Mouse (Mus musculus) gastrocnemius, postnatal 25 days (tissue): ENCODE measurements around the gene Haao. TPM values are rescaled to one million over a fixed set of nuclear protein-coding genes. Genes with fewer than 3 reads are reported as not detected.

Source experiments
- DNase-seq: peaks from one replicate; pipeline ENCODE4 v3.0.0; 2022
- long read RNA-seq, 2 experiments: library from polyadenylated mRNA; stranded (forward); transcript quantifications; one replicate each; pipeline ENCODE4 v2.0.0; 2021
- total RNA-seq, 2 experiments: library from RNA; stranded (reverse); gene quantifications; 1 replicate in 1 of 2; 2 replicates in 1 of 2; pipeline ENCODE4 v1.2.3; 2021

Gene Haao
- total RNA-seq: not detected
- long read RNA-seq, experiment 1: 0 reads
- long read RNA-seq, experiment 2: 0 reads

DNA sequence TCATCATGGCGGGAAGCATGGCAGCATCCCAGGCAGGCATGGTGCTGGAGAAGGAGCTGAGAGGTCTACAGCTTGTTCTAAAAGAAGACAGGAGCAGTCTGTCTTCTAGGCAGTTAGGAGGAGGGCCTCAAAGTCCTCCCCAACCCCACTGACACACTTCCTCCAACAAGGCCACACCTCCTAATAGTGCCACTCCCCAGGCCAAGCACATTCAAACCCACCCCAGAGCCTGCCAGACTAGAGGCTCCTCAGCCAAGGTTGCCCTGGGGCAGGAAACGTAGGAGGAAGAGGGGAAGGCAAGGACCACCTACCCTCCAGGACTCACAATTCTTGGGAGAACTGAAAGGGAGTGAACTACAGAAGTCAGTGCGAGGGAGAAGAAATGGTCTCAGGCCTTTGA is at the start of gene Haao:
Gene Haao, minus strand, starts transcription at position 149 of the 400 bp plus-strand sequence.
- DNase-seq: no peak

DNA sequence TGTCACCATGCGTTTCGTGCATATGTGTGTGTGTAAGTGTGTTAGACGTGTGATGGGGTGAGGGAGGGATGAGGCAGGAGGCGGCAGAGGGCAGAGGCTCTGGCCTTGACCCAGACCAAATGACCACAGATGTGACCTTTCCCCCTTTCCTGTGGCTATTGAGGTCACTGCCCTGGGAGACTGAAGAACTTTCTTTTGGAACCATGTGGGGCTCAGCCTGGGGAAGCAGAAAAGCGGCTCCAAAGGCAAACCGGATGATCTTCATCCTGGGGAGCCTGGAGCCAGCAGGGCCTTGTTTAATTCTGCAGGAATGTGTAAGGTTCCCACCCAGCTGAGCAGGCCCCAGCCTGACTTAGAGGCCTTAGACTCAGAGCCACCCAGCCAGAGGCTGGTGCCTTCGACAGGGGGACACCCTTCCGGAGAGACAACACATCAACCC is 49.6 kb upstream of the Haao start:
- peak; percentile 56 for DNase-seq

DNA sequence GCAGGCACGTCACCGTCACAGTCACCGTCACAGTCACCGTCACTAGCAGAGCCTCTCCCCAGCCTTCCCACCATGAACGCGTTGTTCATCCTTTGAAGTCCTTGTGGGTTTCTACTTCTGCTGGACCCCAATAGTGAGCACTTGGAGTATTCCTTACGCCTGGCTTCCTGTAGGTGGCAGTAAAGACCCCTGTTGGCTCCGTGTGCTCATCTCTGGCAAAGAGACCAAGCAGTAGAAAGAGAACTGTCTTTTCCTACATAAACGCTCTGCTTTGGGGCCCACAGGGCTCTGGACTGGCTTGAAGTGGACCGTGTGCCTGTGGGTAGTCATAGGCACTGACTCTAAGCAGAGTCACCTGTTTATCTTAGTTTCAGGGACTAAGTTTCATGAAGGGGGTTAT is 49.0 kb upstream of the Haao start:
- no peak for DNase-seq

DNA sequence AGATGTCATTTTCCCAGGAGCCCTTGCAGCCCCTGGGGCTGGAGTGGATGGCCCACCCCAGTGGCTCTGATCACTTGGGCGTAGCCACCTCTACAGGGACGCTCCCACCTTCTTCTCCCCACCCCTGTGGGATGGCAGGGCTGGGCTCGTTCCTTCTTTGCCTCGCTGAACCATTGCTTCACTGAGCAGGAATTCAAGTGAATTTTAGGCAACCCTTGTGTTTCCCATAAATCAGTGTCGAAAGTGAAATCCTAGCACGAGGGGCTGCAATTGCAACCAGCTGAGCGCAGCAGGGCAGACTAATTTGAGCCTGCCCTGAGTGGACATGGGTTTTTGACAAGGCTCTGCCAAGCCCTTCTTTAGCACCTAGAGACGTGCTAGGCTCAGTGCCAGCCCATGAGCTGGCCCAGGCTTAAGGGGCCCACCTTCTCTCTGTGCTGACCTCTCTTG is 47.6 kb upstream of the Haao start:
- peak; percentile 54 for DNase-seq

DNA sequence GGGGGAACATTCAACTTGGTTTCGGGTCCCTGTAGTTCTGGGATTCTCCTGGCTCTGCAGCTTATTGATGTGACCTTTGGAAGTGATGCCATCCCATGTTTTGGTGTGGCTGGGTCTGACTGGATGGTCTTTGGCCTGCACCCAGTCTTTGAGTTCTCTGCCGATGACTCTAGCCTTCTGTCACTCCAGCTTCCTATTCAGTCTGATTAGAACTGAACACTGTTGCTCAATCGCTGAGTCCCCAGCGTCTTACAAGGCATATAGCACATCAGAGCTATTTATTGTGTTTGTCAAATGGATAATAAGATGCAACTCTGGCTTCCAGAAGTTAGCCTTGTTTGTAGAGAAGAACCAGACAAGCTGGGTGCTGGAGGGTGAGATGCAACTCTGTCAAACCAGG is 45.4 kb upstream of the Haao start:
- no peak for DNase-seq

DNA sequence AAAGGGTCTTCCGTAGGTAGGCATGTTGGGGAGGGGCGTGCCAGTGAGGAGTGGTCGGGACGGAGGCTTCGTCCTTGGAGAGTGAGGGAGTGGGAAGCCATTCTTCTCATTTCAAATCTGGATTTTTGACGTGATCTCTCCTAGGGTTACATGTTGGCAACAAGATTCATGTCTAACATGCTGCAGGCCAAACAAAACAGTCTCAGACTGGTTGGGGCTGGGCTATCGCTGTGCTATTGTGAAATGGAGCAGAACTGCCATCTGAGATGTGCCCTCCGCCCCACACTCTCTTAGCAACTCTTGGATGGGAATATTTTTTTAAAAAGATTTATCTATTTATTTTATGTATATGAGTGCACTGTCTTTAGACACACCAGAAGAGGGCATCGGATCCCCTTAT is 44.1 kb upstream of the Haao start:
- no peak for DNase-seq

DNA sequence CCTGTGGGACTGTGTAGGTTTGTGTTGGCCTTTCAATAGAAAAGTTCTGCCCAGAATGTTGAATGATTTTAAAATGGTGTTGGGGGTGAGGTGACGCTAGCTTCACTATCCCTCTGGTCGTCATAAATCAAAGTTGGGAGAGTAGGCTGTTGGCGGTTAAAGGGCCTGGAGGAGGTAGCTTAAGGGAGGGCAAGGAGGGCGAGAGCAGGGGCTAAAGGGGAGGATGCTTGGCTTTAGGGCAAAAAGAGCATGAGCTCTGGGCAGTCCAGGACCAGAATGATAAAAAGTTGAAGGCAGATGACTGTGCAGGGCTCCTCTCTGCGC is 42.6 kb upstream of the Haao start:
- DNase-seq: no peak

DNA sequence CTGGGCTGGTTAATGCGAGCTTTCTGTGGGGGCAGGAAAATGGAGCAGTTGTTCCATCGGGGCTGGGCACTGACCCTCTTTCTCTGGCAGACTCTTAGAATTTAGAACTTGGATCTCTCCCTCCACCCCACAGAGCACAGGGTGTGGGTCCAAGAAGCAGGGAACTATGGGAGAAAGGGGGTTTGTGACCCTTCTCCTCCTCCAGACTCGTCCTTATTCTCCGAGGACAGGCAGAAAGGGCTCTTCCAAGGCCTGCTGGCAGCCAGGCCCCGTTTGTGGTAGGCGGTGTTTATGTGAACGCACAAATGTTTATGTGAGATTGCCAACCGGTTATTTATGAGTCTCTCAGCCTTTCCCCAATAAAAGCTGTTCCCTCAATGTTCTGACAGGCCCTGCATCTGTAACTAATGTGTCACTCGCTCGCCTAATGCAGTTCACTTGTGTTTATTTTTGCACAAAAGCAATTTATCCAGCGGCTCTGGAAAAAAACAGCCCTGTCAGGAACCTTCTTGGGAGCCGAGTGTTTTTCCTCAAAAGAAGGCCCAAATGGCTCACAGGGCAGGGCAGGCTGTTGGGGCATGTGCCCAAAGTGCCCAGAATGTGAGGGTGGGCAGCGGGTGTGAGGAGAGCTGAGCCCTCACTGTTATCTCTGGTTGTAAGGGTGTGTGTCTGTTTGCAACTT is 42.1 kb upstream of the Haao start:
- peak; percentile 58 for DNase-seq

DNA sequence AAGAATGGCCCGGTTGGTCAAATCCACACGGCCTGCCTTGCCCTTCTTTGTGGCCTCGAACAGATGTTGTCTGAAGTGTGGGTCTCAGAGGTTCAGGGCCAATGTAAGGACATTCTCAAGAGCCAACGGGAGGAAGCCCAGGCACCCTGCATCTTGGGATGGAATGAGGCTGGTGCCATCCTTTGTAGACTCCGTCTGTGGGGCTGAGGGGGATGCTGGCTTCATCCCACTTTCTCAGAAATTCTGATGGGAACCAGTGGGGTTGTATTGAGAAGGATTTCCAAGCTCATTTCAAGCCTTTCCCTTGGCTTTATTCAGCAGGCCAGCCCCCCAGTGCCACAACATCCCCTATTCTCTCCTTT is 41.5 kb upstream of the Haao start:
- DNase-seq: no peak

DNA sequence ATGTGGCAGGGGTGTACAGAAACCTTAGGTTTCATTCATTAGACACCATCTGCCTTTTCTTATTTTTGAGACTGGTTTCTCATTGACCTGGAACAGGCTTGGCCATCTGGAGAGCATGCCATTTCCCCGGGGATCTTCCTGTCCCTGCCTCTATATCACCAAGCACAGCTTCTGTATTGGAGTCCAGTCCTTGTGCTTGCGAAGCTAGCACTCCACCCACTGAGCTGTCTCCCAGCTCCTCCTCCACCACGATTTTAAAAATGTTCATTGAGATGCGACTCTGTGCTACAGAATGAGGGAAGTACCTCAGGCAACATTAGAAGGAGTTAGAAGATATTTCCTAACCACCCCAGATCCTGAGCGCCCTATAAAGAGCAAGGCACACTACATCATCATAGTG is 39.5 kb upstream of the Haao start:
- no peak for DNase-seq

DNA sequence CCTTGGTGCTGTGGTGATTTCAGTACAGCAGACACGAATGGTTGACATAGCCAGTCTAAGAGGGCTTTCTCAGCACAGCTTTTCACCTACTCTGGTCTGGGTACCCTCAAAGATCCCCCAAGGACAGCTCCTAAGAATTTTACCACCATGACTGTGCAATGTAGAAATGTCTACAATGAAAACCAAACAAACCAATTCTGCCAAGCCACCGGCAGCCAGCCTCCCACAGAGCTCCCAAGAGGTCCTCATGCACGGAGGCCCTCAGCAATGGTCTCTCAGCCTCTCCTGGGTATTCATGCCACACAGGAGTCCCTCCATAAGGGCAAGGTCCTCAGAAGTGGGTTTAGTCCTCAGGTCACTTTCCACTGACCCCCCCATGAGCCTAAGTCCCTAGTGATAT is 38.6 kb upstream of the Haao start:
- DNase-seq: no peak

DNA sequence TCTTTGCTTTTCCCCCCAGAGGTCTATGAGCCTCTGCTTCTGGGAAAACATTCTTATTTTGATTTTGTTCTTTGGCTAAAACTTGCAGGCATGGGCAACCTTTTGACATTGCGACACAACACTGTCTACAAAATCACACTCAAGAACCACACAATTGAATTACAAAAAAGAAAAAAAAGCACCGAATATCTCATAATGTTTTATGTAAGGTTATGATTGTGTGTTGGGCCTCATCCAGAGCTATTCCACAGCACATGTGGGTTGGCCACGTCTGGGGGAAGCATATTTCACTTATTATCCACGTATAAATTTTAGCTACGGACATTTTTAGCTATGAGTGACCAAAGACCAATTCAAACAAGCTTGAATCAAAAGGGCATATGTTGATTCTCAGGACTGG is 38.0 kb upstream of the Haao start:
- no peak for DNase-seq

DNA sequence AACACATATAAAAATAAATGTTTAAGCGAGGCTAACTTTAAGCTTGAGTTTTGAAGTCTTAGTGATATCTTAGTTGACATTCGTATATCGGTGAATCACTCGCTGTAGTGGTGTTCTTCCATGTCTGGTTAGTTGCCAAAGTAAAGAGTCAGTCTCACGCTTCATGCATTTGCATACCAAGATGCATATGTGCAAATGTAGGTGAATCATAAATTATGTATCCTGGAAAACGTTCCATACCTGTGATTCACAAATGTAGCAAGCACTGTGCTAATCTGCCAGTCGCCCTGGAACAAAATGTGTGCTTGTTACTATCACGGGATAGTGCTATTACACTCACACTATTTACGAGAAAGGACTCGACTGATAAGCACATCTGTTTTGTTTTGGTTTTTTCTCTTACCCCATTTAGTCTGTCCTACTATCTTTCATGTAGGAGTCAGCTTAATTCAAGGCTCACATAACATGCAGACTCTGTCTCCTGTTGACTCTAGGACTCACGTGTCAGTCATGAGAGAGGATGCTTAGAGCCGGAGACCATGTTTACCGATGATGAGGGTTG is 37.3 kb upstream of the Haao start:
- no peak for DNase-seq

DNA sequence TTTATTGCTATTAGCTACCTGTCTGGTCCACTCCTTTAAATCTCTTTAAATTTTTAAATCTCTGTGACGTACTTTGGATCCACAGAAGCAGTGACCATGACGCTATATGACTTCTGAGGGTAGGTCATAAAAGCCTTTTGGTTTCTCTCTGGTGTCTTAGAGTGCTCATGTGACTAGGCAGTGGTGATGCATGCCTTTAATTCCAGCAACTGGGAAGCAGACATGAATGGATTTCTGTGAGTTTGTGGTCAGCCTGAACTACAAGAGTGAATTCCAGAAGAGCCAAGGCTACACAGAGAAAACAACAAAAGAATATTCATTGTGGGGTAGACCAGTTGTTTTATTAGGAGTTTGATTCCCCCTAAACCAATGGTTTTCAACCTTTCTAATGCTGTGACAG is 35.0 kb upstream of the Haao start:
- no peak for DNase-seq

DNA sequence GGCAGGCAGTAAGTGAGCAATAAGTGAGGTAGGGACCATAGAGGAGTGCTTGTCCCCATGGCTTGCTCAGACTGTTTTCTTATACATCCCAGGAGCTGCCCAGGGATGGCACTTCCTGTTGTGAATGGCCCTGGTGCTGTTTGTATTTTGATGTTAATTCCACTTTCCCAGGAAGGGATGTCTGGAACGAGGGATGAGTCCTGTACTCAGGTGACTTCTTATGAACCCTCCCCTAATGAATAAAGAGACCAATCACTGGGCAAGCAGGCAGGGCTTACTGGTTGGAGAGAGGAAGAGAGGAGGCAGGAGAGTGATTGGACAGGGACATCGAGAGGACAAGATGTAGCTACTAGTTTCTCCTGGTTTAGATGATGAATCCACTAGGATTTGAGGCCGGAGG is 33.3 kb upstream of the Haao start:
- no peak for DNase-seq

DNA sequence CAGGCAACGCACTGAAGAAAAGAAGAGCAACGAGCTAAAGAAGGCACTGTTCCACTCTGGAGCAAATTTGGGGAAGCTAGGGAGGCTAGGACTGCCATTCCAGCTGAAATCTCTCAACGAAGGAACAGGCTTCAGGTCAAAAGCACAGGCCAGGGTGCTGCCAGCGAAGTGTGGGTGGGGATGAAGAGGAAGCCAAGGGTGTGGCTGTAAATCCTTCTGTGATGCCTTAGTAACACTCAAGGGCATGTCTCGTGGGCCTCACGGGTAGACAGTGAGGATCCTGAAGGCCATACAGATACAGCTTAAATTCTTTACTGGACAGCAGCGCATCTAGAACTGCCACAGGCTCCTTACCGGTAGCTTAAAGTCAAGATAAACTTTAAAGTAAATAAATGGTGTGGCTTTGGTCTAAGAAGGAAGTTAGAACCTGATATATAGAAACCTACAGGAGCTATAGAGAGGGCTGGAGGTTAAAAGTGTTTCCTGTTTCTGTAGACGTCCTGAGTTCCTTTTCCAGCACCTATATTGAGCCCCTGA is 32.5 kb upstream of the Haao start:
- no peak for DNase-seq

DNA sequence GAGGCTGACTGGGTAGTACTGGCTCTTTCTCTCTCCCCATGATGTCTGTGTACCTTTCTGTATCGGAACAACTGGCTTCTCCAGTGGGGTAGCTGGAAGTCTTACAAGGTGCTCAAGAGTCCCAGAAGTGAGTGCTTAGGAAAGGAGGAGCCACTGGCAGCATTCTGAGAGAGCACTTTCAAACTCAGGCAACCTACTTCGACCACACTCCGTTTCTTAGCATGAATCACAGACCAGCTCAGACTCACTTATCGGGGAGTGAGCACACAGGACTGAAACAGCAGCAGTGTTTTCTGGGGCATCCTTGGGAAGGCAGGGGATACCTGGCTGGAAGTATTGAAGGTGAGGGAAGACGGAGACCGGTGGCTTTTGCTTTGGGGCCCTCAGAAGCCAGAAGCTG is 31.9 kb upstream of the Haao start:
- DNase-seq: no peak

DNA sequence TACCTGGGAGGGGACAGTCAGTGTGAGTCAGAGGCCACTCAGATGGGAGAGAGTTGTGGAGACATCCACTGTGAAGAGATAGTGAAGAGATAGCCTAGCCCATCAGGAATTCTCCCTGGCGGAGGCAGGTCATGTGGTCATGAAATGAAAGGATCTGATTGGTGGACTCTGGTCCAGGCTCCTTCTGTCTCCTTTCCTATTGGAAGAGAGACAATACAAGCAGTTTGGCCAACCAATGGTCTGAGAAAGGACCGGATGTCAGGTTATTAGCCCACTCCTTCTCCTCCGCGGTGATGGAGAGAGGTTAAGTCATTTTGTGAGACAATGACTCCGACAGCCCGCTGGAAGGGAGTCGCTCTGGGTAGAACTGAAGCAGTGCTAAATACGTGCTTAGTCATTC is 26.8 kb upstream of the Haao start:
- DNase-seq: no peak

DNA sequence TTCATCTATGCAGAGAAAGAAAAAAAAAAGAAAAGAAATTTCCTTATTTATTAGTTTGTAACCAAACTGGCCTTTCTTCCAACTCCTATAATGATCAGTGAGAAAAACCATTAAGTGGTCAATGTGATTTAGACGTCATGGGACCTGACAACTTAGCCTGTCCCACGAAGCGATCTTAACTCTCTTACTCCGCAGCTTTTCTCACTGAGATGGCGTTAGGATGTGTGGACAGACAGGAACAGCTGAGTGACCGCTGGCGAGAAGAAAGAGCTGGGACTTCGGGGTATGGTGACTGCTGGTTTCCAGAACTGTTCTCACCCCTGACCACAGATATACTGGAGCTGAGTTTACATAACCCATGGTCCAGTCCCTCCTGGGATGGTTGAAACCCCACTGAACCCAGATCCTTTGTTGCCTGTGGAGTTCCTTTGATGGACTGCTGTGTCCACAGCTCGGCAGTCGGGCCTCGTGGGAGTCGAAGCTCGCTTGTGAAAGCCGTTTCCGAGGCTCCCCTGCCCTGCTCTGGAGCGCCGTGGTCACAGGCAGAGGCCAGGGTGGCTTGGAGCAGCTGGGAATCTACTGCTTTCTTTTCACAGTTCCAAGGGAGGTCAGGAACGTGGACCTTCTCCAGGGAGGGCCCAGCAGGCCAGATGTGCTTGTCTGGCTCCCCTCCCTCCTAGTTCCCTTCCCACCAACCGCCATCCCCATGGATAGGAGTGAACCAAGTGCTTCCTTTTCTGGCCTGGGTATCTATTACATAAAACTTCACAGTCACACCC is 25.8 kb upstream of the Haao start:
- peak; percentile 88 for DNase-seq

DNA sequence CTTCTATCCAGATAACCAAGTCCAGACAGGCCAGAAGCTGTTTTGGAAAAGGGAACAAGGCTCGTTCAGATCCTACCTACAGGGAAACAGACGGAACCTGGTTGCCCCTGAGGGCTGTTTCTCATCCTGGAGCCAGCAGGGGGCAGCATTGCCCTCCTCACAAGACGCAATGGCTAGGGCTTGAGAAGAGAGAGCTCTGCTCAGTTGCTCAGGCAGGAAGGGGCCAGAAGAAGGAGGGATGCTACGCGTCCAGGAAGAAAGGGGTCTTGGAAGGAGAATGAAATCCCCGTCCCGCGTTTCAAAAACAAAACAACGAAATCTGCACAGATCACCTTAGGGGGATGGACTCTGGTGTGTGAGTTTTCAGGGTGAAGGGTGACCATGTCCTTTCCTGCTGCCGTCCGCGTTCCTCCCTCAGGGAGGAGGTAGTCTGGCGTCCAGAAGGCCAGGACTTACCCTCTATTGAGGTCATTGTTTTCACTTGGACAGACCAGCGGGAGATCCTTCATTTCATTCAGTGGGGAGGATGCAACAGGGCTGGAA is 25.1 kb upstream of the Haao start:
- DNase-seq: peak; percentile 73

DNA sequence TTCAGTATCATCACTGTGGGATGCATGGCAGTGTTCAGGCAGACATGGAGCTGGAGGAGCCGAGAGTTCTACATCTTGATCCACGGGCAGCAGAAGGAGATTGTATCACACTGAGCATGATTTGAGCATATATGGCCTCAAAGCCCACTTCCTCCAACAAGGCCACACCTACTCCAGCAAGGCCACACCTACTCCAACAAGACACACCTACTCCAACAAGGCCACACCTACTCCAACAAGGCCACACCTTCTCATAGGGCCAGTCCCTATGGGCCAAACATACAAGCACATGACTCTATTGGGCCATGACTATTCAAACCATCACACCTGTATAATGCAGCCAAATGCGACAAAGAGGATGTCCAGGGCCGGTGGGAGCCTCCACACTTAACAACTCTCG is 23.6 kb upstream of the Haao start:
- DNase-seq: no peak

DNA sequence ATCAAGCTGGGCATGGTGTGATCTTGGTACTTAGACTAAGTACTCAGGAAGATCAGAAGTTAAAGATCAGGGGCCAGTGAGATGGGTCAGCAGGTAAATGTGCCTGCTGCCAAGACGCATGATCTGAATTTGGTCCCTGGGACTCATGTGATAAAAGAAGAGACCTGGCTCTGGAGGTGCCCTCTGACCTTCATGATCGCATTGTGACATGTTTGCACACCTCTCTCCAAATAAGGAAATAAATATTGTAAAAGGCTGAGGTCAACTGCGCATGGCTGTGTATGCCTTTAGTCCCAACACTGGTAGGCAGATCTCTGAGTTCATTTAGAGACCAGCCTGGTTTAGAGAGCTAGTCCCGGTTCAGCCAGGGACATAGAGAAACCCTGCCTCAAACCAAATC is 22.6 kb upstream of the Haao start:
- DNase-seq: no peak

DNA sequence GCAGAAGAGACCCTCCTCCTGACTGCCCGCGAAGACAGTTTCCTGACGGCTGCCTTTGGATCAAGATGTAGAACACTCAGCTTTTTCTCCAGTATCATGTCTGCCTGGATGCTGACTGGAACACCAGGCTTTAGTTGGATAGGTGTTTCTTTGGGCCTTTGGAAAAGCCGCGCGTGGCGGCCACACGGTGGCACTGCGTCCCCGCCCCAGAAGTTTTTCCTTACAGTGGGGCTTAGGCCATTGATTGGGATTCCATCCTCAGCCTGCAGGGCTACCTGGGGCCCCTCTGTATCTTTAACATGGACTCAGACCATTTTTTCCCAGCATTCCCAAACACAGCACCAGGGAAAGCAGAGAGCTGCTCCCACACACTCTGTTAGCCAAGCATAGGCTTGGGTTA is 18.8 kb upstream of the Haao start:
- DNase-seq: no peak
